Mouse (Mus musculus) mouse embryonic stem cell (cell line): ENCODE measurements around the gene Klhl3.

Experiments
- in situ Hi-C, 2 experiments: fragments of 300-500 bp; cut with MboI; formaldehyde crosslinking; loops; 1 replicate in 1 of 2; 3 replicates in 1 of 2; pipeline ENCODE4 v1.14.3; 2019 to 2020; ENCODE audit warnings: low sequenced_read_pairs in 2 of 2, low pct_unique_long_range_greater_than_20kb in 1 of 2, mixed read lengths in 1 of 2; ENCODE audit not compliant: unreplicated experiment in 1 of 2

Gene Klhl3

GRCm38 (mm10) chr13:58074466-58074865, 38.9 kb downstream of the Klhl3 start:
- in situ Hi-C loops = no loop called here

- in situ Hi-C loops = no loop called here
Observed at GRCm38 (mm10) chr13:58073254-58073882, 40.0 kb downstream of the Klhl3 start.

GRCm38 (mm10) chr13:58071209-58071608, 42.2 kb downstream of the Klhl3 start:
- in situ Hi-C loops = no loop called here

GRCm38 (mm10) chr13:58070504-58070903, 42.9 kb downstream of the Klhl3 start:
- in situ Hi-C loops = no loop called here

- in situ Hi-C loops = no loop called here
Observed at GRCm38 (mm10) chr13:58068421-58069209, 44.8 kb downstream of the Klhl3 start.

GRCm38 (mm10) chr13:58067540-58068103, 45.8 kb downstream of the Klhl3 start:
- in situ Hi-C loops = no loop called here

GRCm38 (mm10) chr13:58066496-58067389, 46.6 kb downstream of the Klhl3 start:
- in situ Hi-C loops = no loop called here

GRCm38 (mm10) chr13:58066081-58066495, 47.3 kb downstream of the Klhl3 start:
- in situ Hi-C loops = no loop called here

- in situ Hi-C loops = no loop called here
Observed at GRCm38 (mm10) chr13:58065316-58065715, 48.1 kb downstream of the Klhl3 start.

- in situ Hi-C loops = no loop called here
Observed at GRCm38 (mm10) chr13:58057953-58058870, 55.2 kb downstream of the Klhl3 start.

- in situ Hi-C loops = no loop called here
Observed at GRCm38 (mm10) chr13:58056618-58057017, 56.8 kb downstream of the Klhl3 start.

GRCm38 (mm10) chr13:58053628-58054027, 59.8 kb downstream of the Klhl3 start:
- in situ Hi-C loops = no loop called here

- in situ Hi-C loops = no loop called here
Observed at GRCm38 (mm10) chr13:58051654-58052053, 61.7 kb downstream of the Klhl3 start.

GRCm38 (mm10) chr13:58051251-58051650, 62.1 kb downstream of the Klhl3 start:
- in situ Hi-C loops = no loop called here

GRCm38 (mm10) chr13:58049121-58049520, 64.3 kb downstream of the Klhl3 start:
- in situ Hi-C loops = no loop called here

GRCm38 (mm10) chr13:58048076-58048475, 65.3 kb downstream of the Klhl3 start:
- in situ Hi-C loops = no loop called here

- in situ Hi-C loops = no loop called here
Observed at GRCm38 (mm10) chr13:58046178-58046577, 67.2 kb downstream of the Klhl3 start.

- in situ Hi-C loops = no loop called here
Observed at GRCm38 (mm10) chr13:58045278-58045677, 68.1 kb downstream of the Klhl3 start.
